Mouse (Mus musculus): ENCODE measurements around the gene Msl1.

The Msl1 gene

GRCm38 (mm10) chr11:98854659-98855058, 59.3 kb downstream of the Msl1 start:
- CTCF ChIA-PET = interaction anchor here in 3 of 4 experiments (1.1 to 1.5 kb wide), 4 partner anchors 8 to 68 kb away, joined by 3 read pairs; no protein-coding TSS in a partner anchor

More at GRCm38 (mm10) chr11:98854659-98855058, 59.3 kb downstream of the Msl1 start:
- POLR2A ChIA-PET = interaction anchor here in 1 of 4 experiments (0.7 to 2.0 kb wide), 2 partner anchors 22 to 62 kb away, joined by 4 to 5 read pairs; no protein-coding TSS in a partner anchor
